Mouse (Mus musculus) layer of hippocampus, adult 18-20 months (tissue): Measurements from ENCODE around the gene Bmp7. TPM values are rescaled to one million over a fixed set of nuclear protein-coding genes. Genes with fewer than 3 reads are reported as not detected.

ENCODE experiments used
- microRNA-seq, 2 experiments: library from miRNA; unstranded; fragments of <30 nt; microRNA quantifications; one replicate each; pipeline ENCODE4 v1.2.0; 2021
- total RNA-seq, 2 experiments: library from RNA; stranded (reverse); gene quantifications; 2 replicates each; pipeline ENCODE4 v1.2.3; 2021

The Bmp7 gene
- total RNA-seq, 2 experiments from 2014 or later, result 4.8 to 5.1 TPM

Small RNAs within 50 kb of the gene (microRNA-seq; reads per million reads assigned to microRNA genes)
- gene Gm22773, result 0 reads per million in 2 experiments

Other genes with a start within 250 kb of the Bmp7 start
- gene Spo11, start 37.4 kb upstream of the Bmp7 start, total RNA-seq, result not detected
- gene Rae1, start 59.8 kb upstream of the Bmp7 start, total RNA-seq, result 10 to 100 TPM; 70.3 to 75.5 TPM
- 1 to 10 TPM; 4.5 to 4.7 TPM for gene Rbm38, start 80.2 kb upstream of the Bmp7 start, total RNA-seq
- gene Ctcfl, start 179.2 kb upstream of the Bmp7 start, total RNA-seq, result not detected
- not detected for gene Pck1, start 212.7 kb upstream of the Bmp7 start, total RNA-seq